In genomic region chr6:143530372-143531224, GRCm38 (mm10) we compare ENCODE assay signal across 9 mouse cellular contexts.
A peak's percentile ranks its signal among the peaks of the same experiment; 100 is the strongest.
DNase-seq lines count a peak whose midpoint lies in the region; ATAC-seq and TF ChIP-seq lines count a peak whose summit lies in the region.
"Had no signal": no experiment of that assay in that cellular context is flagged by ENCODE, and none has a peak within 500 bp of the region (broad histone marks: within the 10 kb centered on the region; RNA-seq: fewer than 3 reads in every experiment).

No protein-coding gene starts in this region.

- DNase-seq in heart, adult 8-10 months (ENCODE audit: low spot score), result peak; percentile 28
- no peak for DNase-seq in heart, adult 2 months
- DNase-seq in NIH3T3 (ENCODE audit: low read depth), result peak; percentile 89
- peak; percentile 64 for DNase-seq in forelimb bud, embryonic 11.5 days (ENCODE audit: low read depth, low spot score)
- no peak for DNase-seq in layer of hippocampus, postnatal 10 days (ENCODE audit: low spot score in 2 of 2)
- no peak for DNase-seq in cerebellum, postnatal 4 days (ENCODE audit: low spot score in 2 of 2)
- no peak for DNase-seq in midbrain, postnatal 0 days (ENCODE audit: low spot score)

- TF ChIP-seq POLR2A in heart, adult 2 months (IDR thresholded peaks at IDR 0.05; ENCODE audit: insufficient read depth, low read depth, low read length), result no peak

- 64% methylated on average over 13 of the region's 13 CpGs for WGBS in heart, adult 2 months
- WGBS in lung, embryonic 16.5 days, result 24% methylated on average over 13 of the region's 13 CpGs
- 76% methylated on average over 13 of the region's 13 CpGs for WGBS in midbrain, postnatal 0 days

- intact Hi-C loops in heart, adult 2 months (cut with DNase I), result no loop called here

- no peak for TF ChIP-seq CTCF in heart, adult 2 months (IDR thresholded peaks at IDR 0.05)
- TF ChIP-seq CTCF in midbrain, postnatal 0 days (IDR thresholded peaks at IDR 0.05), result no peak

- ATAC-seq in lung, embryonic 16.5 days (ENCODE audit: low read depth), result peak; percentile 58
- ATAC-seq in midbrain, postnatal 0 days (ENCODE audit: low FRiP score), result no peak

- H3K4me2 ChIP-seq in lung, embryonic 16.5 days (ENCODE audit: low read depth, low read length), result peak overlapping the region; percentile 40
- H3K4me2 ChIP-seq in midbrain, postnatal 0 days (ENCODE audit: low read depth, low read length, poor library complexity, severe bottlenecking), result no peak overlapping the region

- H3K27ac ChIP-seq in heart, adult 2 months, result no peak overlapping the region
- peak overlapping the region; percentile 55 for H3K27ac ChIP-seq in lung, embryonic 16.5 days (ENCODE audit: low read length)
- no peak overlapping the region for H3K27ac ChIP-seq in midbrain, postnatal 0 days (ENCODE audit: low read depth, low read length)

- H3K4me1 ChIP-seq in heart, adult 2 months (ENCODE audit: control insufficient read depth, insufficient read depth, low read length), result no peaks in the 10 kb centered on the region
- H3K4me1 ChIP-seq in lung, embryonic 16.5 days (replicated peaks; ENCODE audit: control insufficient read depth, insufficient read depth, low read length), result peaks cover 29% of the 10 kb centered on the region
- 0 out of 2 replicates have a peak, but pooled peaks cover 3% of the 10 kb centered on the region for H3K4me1 ChIP-seq in midbrain, postnatal 0 days (ENCODE audit: insufficient read depth, low read length)

- H3K27me3 ChIP-seq in heart, adult 2 months (ENCODE audit: control insufficient read depth, insufficient read depth, low read length), result no peaks in the 10 kb centered on the region
- H3K27me3 ChIP-seq in lung, embryonic 16.5 days (ENCODE audit: control insufficient read depth, insufficient read depth, low read depth, low read length), result no peaks in the 10 kb centered on the region
- H3K27me3 ChIP-seq in midbrain, postnatal 0 days (ENCODE audit: insufficient read depth, low read length), result no peaks in the 10 kb centered on the region

- TF ChIP-seq EP300 in heart, adult 2 months (IDR thresholded peaks at IDR 0.05; ENCODE audit: insufficient read depth, low read depth, low read length), result no peak

- H3K9me3 ChIP-seq in lung, embryonic 16.5 days (ENCODE audit: control insufficient read depth, low read length), result no peaks in the 10 kb centered on the region
- no peaks in the 10 kb centered on the region for H3K9me3 ChIP-seq in midbrain, postnatal 0 days (ENCODE audit: low read length)

- H3K9ac ChIP-seq in heart, adult 2 months (ENCODE audit: low read depth, low read length), result no peak overlapping the region
- no peak overlapping the region for H3K9ac ChIP-seq in lung, embryonic 16.5 days (ENCODE audit: low read length)
- no peak overlapping the region for H3K9ac ChIP-seq in midbrain, postnatal 0 days (replicated peaks; ENCODE audit: low read length, poor library complexity, severe bottlenecking)

- no peak overlapping the region for H3K4me3 ChIP-seq in heart, adult 2 months
- H3K4me3 ChIP-seq in lung, embryonic 16.5 days (ENCODE audit: low read length), result 0 out of 2 replicates have a peak overlapping the region, but pooled peaks have one; percentile 13
- H3K4me3 ChIP-seq in midbrain, postnatal 0 days (ENCODE audit: low read depth, low read length), result no peak overlapping the region
- H3K4me3 ChIP-seq: hindbrain, embryonic 10.5 days had no signal

- no peaks in the 10 kb centered on the region for H3K36me3 ChIP-seq in heart, adult 2 months (ENCODE audit: control insufficient read depth, insufficient read depth, low read length)
- no peaks in the 10 kb centered on the region for H3K36me3 ChIP-seq in lung, embryonic 16.5 days (ENCODE audit: control insufficient read depth, insufficient read depth, low read length)
- H3K36me3 ChIP-seq in midbrain, postnatal 0 days (ENCODE audit: insufficient read depth, low read length), result no peaks in the 10 kb centered on the region
- H3K36me3 ChIP-seq: hindbrain, embryonic 10.5 days had no signal

- H3K79me2 ChIP-seq in heart, adult 2 months (replicated peaks; ENCODE audit: control insufficient read depth, insufficient read depth, low read length), result no peaks in the 10 kb centered on the region

Comparison
In these comparisons a context has a peak if more than half of its experiments do, and no peak if none do; other contexts are left out.
1. DNase-seq: peak in heart, adult 8-10 months (single experiment), NIH3T3 (single experiment) and forelimb bud, embryonic 11.5 days (single experiment); none in heart, adult 2 months (0 of 2), layer of hippocampus, postnatal 10 days (0 of 2), cerebellum, postnatal 4 days (0 of 2) and midbrain, postnatal 0 days (single experiment).